Mouse (Mus musculus) thymus, adult 2 months (tissue): ENCODE data around the gene Rrbp1. TPM values are rescaled to one million over a fixed set of nuclear protein-coding genes. Genes with fewer than 3 reads are reported as not detected.

Experiments used
- DNase-seq: peaks from one replicate; pipeline ENCODE4 v3.0.0; 2021
- H3K27ac ChIP-seq: fragments of 200-500 bp; 2 replicates; pipeline ENCODE4 v1.5.1; 2012; ENCODE audit warnings: low read length, control low read depth; ENCODE audit not compliant: control insufficient read depth, insufficient read depth
- H3K27me3 ChIP-seq: fragments of 200-500 bp; 2 replicates; pipeline ENCODE4 v1.6.1; 2012; ENCODE audit warnings: mild to moderate bottlenecking, low read length, moderate library complexity, mixed read lengths; ENCODE audit not compliant: control insufficient read depth, insufficient read depth
- H3K36me3 ChIP-seq: fragments of 200-500 bp; 2 replicates; pipeline ENCODE4 v1.6.1; 2012; ENCODE audit warnings: mild to moderate bottlenecking, low read length, moderate library complexity; ENCODE audit not compliant: control insufficient read depth, insufficient read depth
- H3K4me1 ChIP-seq: fragments of 200-500 bp; replicated peaks from 2 replicates; pipeline ENCODE4 v1.6.1; 2012; ENCODE audit warnings: low read length; ENCODE audit not compliant: control insufficient read depth, insufficient read depth
- H3K4me3 ChIP-seq: fragments of 200-500 bp; 2 replicates; pipeline ENCODE4 v1.5.1; 2012; ENCODE audit warnings: mild to moderate bottlenecking, low read length, control low read depth, moderate library complexity; ENCODE audit not compliant: control insufficient read depth, insufficient read depth
- CTCF ChIP-seq: fragments of 200-500 bp; IDR thresholded peaks from 2 replicates; pipeline ENCODE4 v1.5.1; 2012; ENCODE audit warnings: mild to moderate bottlenecking, control low read depth, low read length, moderate library complexity, borderline replicate concordance; ENCODE audit not compliant: control insufficient read depth, poor library complexity, insufficient read depth; ENCODE audit errors: extremely low read depth
- POLR2A ChIP-seq: fragments of 200-500 bp; IDR thresholded peaks from 2 replicates; pipeline ENCODE4 v1.6.1; 2012; ENCODE audit warnings: mild to moderate bottlenecking, low read length, control low read depth, moderate library complexity; ENCODE audit not compliant: control insufficient read depth, poor library complexity, insufficient read depth; ENCODE audit errors: extremely low read depth
- WGBS: fragments of 180-500 bp; shearing (Covaris S2); methylation state at CpG from one replicate; pipeline ENCODE4 v1.1.7; 2018; 5-methylcytosine and 5-hydroxymethylcytosine counted together
- polyA plus RNA-seq: library from polyadenylated mRNA; depleted of rRNA; stranded (reverse); fragments of >200 nt; gene quantifications from 2 replicates; pipeline ENCODE4 v1.2.3, GENCODE M21; 2012

The Rrbp1 gene
- polyA plus RNA-seq, 1 experiment = 33.8 TPM

- DNase-seq = peak; percentile 35
- TF ChIP-seq POLR2A = no peak
- TF ChIP-seq CTCF = no peak
- peak overlapping the region; percentile 63 for H3K4me3 ChIP-seq
- H3K27ac ChIP-seq = 0 out of 2 replicates have a peak overlapping the region, but pooled peaks have one; percentile 1
- 4% methylated on average over 30 of the region's 30 CpGs for WGBS
- no peaks in the 10 kb centered on the region for H3K27me3 ChIP-seq
- no peaks in the 10 kb centered on the region for H3K36me3 ChIP-seq
- H3K4me1 ChIP-seq = peaks cover 10% of the 10 kb centered on the region
These were observed 1.3 kb downstream of the Rrbp1 start for GRCm38 (mm10) chr2:144009551-144010281.

- 73% methylated on average over 1 of the region's 1 CpGs for WGBS
- no peak for DNase-seq
These were observed 2.0 kb downstream of the Rrbp1 start for GRCm38 (mm10) chr2:144009081-144009480.

GRCm38 (mm10) chr2:144007211-144007610 lies 3.9 kb downstream of the Rrbp1 start:
- Histone ChIP-seq H3K36me3 (no peaks in the 10 kb centered on the region), H3K27me3 (no peaks in the 10 kb centered on the region), H3K27ac (no peak overlapping the region), H3K4me1 (peaks cover 10% of the 10 kb centered on the region), H3K4me3 (no peak overlapping the region)
- TF ChIP-seq CTCF = no peak
- TF ChIP-seq POLR2A = no peak
- DNase-seq = no peak
- 95% methylated on average over 4 of the region's 4 CpGs for WGBS

More at GRCm38 (mm10) chr2:144009081-144009480, 2.0 kb downstream of the Rrbp1 start:
- Histone ChIP-seq H3K27me3 (no peaks in the 10 kb centered on the region), H3K36me3 (no peaks in the 10 kb centered on the region), H3K4me3 (no peak overlapping the region), H3K4me1 (peaks cover 10% of the 10 kb centered on the region), H3K27ac (no peak overlapping the region)
- TF ChIP-seq POLR2A (no peak), CTCF (no peak)

- TF ChIP-seq POLR2A (no peak), CTCF (no peak)
- DNase-seq = no peak
- WGBS = 94% methylated on average over 6 of the region's 6 CpGs
- Histone ChIP-seq H3K36me3 (no peaks in the 10 kb centered on the region), H3K27me3 (no peaks in the 10 kb centered on the region), H3K4me1 (peaks cover 10% of the 10 kb centered on the region), H3K4me3 (no peak overlapping the region), H3K27ac (no peak overlapping the region)
These were observed 4.4 kb downstream of the Rrbp1 start for GRCm38 (mm10) chr2:144006686-144007085.

- Histone ChIP-seq H3K27ac (no peak overlapping the region), H3K4me3 (no peak overlapping the region), H3K4me1 (peaks cover 8% of the 10 kb centered on the region), H3K36me3 (no peaks in the 10 kb centered on the region), H3K27me3 (no peaks in the 10 kb centered on the region)
- DNase-seq = no peak
- WGBS = 95% methylated on average over 6 of the region's 6 CpGs
- TF ChIP-seq CTCF = no peak
- TF ChIP-seq POLR2A = no peak
These were observed 5.7 kb downstream of the Rrbp1 start for GRCm38 (mm10) chr2:144005166-144005955.

GRCm38 (mm10) chr2:144003544-144003943 lies 7.5 kb downstream of the Rrbp1 start:
- H3K4me1 ChIP-seq = no peaks in the 10 kb centered on the region
- no peak for DNase-seq
- no peak overlapping the region for H3K27ac ChIP-seq
- no peak overlapping the region for H3K4me3 ChIP-seq
- no peaks in the 10 kb centered on the region for H3K36me3 ChIP-seq
- TF ChIP-seq POLR2A = no peak
- TF ChIP-seq CTCF = no peak
- WGBS = 90% methylated on average over 2 of the region's 2 CpGs
- no peaks in the 10 kb centered on the region for H3K27me3 ChIP-seq
